Mouse (Mus musculus): ENCODE measurements around the gene Hic2.
"Not testable (repeated sequence)": the region's sequence is repeated elsewhere in the genome, so short reads cannot be mapped to it uniquely, and the experiment has no call there.

Gene Hic2

DNA sequence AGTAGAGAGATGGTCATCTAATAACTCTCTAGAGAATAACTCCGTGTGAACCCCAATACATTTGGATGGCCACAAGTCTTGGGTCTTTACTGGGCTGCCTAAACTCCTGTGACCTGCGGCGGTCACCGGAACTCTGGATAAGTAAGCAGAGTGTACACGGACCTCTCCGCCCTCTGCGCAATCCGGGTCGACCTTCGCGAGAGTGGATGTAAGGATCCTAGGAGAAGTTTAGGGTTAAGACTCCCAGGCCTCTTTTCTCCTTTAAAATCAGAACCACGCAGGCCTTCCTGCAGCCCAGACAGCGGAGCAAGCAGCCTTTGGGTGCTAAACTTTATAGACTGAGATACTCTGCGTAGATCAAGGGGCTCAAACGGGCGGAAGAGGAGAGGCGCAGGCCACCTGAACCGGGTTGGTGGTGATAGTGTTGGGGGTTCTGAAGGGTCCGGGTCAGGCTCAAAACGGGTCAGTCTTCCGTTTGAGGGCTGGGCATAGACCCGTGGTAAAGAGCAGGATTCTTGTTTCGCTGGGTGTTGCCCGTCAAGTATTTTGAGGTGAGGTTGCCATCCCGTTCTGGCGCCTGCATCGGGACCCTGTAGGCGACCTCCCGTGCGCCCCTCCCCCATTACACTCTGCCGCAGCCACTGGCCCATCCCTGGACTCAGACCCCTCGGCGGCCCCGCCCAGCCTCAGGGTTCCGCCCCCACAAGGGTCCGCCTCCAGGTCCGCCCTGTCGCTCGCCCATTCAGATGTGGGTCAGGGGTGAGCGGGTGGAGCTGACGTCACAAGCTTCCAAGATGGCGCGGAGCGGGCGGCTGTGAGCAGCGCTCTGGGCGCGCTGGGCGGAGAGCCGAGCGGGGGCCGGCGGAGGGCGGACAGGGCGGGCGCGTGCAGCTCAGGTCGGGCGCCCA is at the start of gene Hic2:
Gene Hic2, plus strand, starts transcription at position 779 of the 908 bp plus-strand sequence.
- DNase-seq (ENCODE audit: low read depth, low spot score) = peak; percentile 94

DNA sequence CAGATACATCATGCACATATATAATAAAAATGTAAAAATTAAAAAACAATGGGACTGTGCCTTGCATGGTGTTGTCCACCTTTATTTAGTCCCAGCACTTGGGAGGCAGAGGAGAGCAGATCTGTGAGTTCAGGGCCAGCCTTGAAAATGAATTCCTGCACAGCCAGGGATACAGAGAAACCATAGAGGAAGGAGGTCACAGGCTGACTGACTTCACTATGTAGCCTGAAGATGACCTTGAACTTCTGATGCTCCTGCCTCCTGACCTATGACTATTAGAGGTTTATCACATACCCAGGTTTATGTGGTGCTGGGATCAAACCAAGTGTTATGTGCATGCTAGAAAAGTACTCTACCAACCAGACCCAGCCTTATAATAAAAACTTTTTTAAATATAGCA is 47.9 kb upstream of the Hic2 start:
- no peak for DNase-seq (ENCODE audit: low read depth, low spot score)

- DNase-seq (ENCODE audit: low read depth, low spot score) = no peak
Observed at GRCm38 (mm10) chr16:17193823-17194222, 39.5 kb upstream of the Hic2 start.

DNA sequence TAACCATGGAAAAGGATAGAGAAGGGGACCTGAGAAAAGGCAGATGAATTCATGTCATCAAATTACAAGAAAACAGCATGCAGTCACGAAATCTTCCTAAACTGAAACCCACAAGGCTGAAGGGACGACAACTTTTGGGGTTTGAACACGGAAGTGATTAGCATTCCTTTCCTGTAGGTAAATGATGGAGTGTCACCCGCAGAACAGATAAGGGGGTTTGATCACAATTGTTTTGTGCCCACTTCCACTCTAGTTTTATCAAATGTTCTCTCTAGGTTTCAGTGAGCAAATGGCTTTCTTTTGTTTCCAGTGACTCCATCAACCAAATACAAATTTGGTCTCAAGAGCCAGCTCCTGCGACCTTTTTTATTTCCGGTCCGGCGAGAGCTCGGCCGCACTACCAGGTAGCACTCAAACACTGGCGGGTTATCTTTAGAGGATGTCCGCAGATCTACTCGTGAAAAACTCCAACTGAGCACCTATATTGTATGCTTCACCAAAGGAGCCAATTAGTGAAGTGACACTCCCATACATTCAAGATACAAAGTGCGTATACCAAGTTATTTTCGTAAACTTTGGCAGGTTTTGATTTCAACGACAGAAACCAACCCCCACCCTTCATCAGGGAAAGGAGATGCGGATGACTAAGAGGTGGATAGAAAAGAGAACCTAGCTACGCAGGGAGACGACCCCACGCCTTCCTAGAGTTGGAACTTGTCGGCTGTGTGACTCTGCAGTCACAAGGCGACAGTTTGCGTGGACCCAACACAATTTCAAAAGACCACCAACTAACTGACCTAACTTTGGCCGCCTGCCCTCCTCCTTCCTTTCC is 33.0 kb upstream of the Hic2 start:
- peak; percentile 73 for DNase-seq (ENCODE audit: low read depth, low spot score)

DNA sequence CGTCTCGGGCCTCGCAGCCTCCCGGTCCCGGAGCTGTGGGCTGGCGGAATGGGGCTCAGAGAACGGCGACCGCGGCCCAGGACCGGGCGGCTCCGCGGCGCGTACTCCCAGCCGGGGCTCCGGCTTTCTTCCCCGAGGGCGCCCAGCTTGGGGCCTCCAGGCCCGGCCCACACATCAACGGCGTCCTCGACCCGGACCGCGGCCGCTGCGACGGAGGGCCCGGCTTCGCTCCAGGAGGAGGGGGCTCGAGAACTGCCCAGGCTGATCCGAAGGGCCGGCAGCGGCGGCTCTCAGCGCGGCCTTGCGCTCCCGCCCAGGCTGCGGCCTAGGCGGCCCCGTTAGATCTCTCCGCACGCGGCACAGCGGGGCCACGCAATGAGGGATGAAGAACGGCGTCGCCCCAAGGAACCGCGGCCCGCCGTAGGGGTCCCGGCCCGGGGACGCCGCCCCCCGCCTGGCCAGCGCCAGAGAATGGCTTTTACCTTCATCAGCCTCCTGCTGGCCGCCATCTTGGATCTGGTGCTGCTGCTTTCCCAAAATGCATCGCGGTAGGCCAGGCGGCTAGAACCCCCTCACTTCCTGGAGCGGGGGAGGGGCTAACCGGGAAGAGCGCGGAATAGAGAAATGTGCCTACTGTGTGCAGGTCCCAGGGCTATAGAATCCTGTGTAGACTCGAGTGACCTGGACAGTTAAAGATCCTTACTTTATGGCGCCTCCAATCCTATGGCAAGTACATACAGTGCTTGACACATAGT is 32.2 kb upstream of the Hic2 start:
- DNase-seq (ENCODE audit: low read depth, low spot score) = peak; percentile 90

GRCm38 (mm10) chr16:17201977-17202376 is 31.4 kb upstream of the Hic2 start:
- DNase-seq (ENCODE audit: low read depth, low spot score) = peak; percentile 34

- DNase-seq (ENCODE audit: low read depth, low spot score) = no peak
Observed at GRCm38 (mm10) chr16:17202549-17202948, 30.8 kb upstream of the Hic2 start, which contains the start of gene Ube2l3. TSS of gene Ube2l3 (minus strand) at chr16:17202649.

GRCm38 (mm10) chr16:17204990-17205389 is 28.4 kb upstream of the Hic2 start:
- DNase-seq (ENCODE audit: low read depth, low spot score) = peak; percentile 77

GRCm38 (mm10) chr16:17208389-17209361 is 24.7 kb upstream of the Hic2 start, which contains the start of gene Rimbp3:
TSS of gene Rimbp3 (plus strand) at chr16:17208603.
- DNase-seq (ENCODE audit: low read depth, low spot score) = peak; percentile 91

- DNase-seq (ENCODE audit: low read depth, low spot score) = no peak
Observed at GRCm38 (mm10) chr16:17209404-17209960, 23.9 kb upstream of the Hic2 start.

- peak; percentile 96 for DNase-seq (ENCODE audit: low read depth, low spot score)
Observed at GRCm38 (mm10) chr16:17209981-17210838, 23.2 kb upstream of the Hic2 start.

- DNase-seq (ENCODE audit: low read depth, low spot score) = no peak
Observed at GRCm38 (mm10) chr16:17216934-17217633, 16.3 kb upstream of the Hic2 start.

DNA sequence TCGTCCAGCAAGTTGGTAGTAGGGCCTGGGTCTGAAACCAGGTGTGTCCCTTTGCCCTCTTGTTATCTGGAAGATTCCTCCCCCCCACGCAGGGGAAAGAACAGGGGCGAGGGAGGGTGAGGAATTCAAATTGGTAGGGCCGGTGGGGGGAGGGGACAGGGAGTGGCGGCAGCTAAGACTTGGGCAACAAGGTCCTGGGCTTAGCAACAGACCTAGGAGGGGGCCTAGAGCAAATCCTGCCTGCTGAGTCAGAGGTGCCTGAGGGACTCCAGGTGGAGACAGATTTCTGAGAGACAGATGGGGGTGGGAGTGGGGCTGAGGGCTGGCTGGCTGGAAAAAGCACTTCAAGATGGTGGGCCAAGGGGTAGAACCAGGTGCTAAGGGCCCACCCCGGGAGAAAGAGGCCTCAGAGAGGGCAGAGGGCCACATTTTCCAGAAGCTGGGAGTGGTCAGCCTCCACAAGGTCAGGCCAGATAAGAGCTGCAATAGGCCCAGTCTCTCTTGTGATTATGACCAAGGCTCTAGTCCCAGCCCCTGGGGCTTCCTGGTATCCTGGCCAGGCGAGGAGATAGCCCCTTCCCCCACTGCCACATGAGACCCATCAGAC is 13.1 kb upstream of the Hic2 start:
- DNase-seq (ENCODE audit: low read depth, low spot score) = no peak

DNA sequence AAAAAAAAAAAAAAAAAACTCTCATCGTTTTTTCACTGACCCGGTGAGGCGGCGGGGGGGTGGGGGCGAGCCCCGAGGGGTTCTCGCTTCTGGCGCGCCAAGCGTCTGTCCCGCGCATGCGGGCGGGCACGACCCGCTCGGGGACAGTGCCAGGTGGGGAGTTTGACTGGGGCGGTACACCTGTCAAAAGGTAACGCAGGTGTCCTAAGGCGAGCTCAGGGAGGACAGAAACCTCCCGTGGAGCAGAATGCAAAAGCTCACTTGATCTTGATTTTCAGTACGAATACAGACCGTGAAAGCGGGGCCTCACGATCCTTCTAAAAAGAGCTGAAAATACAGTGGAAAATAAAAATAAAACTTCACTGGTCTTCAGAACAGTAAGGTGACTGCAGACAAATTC is 11.2 kb upstream of the Hic2 start:
- DNase-seq (ENCODE audit: low read depth, low spot score) = peak; percentile 78

GRCm38 (mm10) chr16:17225584-17225983 is 7.8 kb upstream of the Hic2 start:
- no peak for DNase-seq (ENCODE audit: low read depth, low spot score)

DNA sequence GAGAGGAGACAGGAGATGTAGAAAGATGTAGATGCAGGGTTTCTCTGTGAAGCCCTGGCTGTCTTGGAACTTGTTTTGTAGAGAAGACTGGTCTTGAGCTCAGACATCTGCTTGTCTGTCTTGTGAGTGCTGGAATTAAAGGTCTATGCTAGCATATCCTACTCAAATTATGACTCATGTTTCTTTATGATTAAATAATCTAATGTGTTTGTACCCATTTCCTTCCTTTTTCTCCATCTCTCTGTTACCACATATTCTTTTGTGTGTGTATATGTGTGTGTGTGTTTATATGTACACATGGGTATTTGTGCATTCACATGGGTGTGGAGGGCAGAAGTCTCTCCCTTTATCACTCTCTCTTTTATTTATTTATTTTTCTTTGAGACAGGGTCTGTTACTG is 6.9 kb upstream of the Hic2 start:
- no peak for DNase-seq (ENCODE audit: low read depth, low spot score)

- not testable (repeated sequence) for DNase-seq (ENCODE audit: low read depth, low spot score)
Observed at GRCm38 (mm10) chr16:17231523-17231922, 1.8 kb upstream of the Hic2 start.

All from A20 (cell line).